Mouse (Mus musculus) hindbrain, embryonic 12.5 days (tissue): ENCODE results near the gene Inpp4a. TPM values are rescaled to one million over a fixed set of nuclear protein-coding genes. Genes with fewer than 3 reads are reported as not detected.

Experiments used
- ATAC-seq: fragments of 200-750 bp; cut with Nextera tagmentation; 2 replicates; pipeline ENCODE4 v1.8.0; 2017; ENCODE audit warnings: moderate TSS enrichment; ENCODE audit not compliant: low FRiP score
- H3K27ac ChIP-seq: fragments of 300-500 bp; sonication (generic); 2 replicates; pipeline ENCODE4 v1.5.1; 2016; ENCODE audit warnings: mild to moderate bottlenecking
- H3K27me3 ChIP-seq: fragments of 300-500 bp; sonication (generic); 2 replicates; pipeline ENCODE4 v1.6.1; 2016; ENCODE audit warnings: mild to moderate bottlenecking
- H3K36me3 ChIP-seq: fragments of 300-500 bp; sonication (generic); 2 replicates; pipeline ENCODE4 v1.6.1; 2016; ENCODE audit warnings: mild to moderate bottlenecking
- H3K4me1 ChIP-seq: fragments of 300-500 bp; sonication (generic); 2 replicates; pipeline ENCODE4 v1.6.1; 2016
- H3K4me2 ChIP-seq: fragments of 300-500 bp; sonication (generic); replicated peaks from 2 replicates; pipeline ENCODE4 v1.6.1; 2016; ENCODE audit warnings: mild to moderate bottlenecking
- H3K4me3 ChIP-seq: fragments of 300-500 bp; sonication (generic); 2 replicates; pipeline ENCODE4 v1.5.1; 2016; ENCODE audit warnings: mild to moderate bottlenecking
- H3K9ac ChIP-seq: fragments of 300-500 bp; sonication (generic); 2 replicates; pipeline ENCODE4 v1.6.1; 2016; ENCODE audit warnings: mild to moderate bottlenecking, moderate library complexity
- H3K9me3 ChIP-seq: fragments of 300-500 bp; sonication (generic); replicated peaks from 2 replicates; pipeline ENCODE4 v1.6.1; 2016; ENCODE audit warnings: mild to moderate bottlenecking
- WGBS: fragments of 180-500 bp; shearing (Covaris S2); methylation state at CpG from one replicate; pipeline ENCODE4 v1.1.7; 2016; 5-methylcytosine and 5-hydroxymethylcytosine counted together
- polyA plus RNA-seq: library from polyadenylated mRNA; unstranded; fragments of >200 nt; fragmentation: Nextera tagmentation; extraction: Ambion mirVana; gene quantifications from 2 replicates; pipeline ENCODE4 v1.2.1, GENCODE M21; 2016

Gene Inpp4a
- polyA plus RNA-seq, 1 experiment from 2014 or later, result 33.7 TPM

- Histone ChIP-seq H3K4me2 (no peak overlapping the region), H3K9me3 (no peaks in the 10 kb centered on the region), H3K27me3 (no peaks in the 10 kb centered on the region), H3K9ac (no peak overlapping the region), H3K27ac (no peak overlapping the region), H3K4me3 (no peak overlapping the region), H3K4me1 (peaks cover 5% of the 10 kb centered on the region; the same call in 1 of the 2 replicates), H3K36me3 (peaks cover 30% of the 10 kb centered on the region)
- ATAC-seq, result no peak
- 73% methylated on average over 8 of the region's 8 CpGs for WGBS
Observed at GRCm38 (mm10) chr1:37399734-37400133, 100.1 kb downstream of the Inpp4a start.

- ATAC-seq, result no peak
- 65% methylated on average over 4 of the region's 4 CpGs for WGBS
- Histone ChIP-seq H3K9ac (no peak overlapping the region), H3K9me3 (no peaks in the 10 kb centered on the region), H3K4me1 (peaks cover 5% of the 10 kb centered on the region; the same call in 1 of the 2 replicates), H3K27me3 (no peaks in the 10 kb centered on the region), H3K27ac (no peak overlapping the region), H3K4me3 (no peak overlapping the region), H3K4me2 (no peak overlapping the region), H3K36me3 (peaks cover 20% of the 10 kb centered on the region; the same call in 1 of the 2 replicates)
Observed at GRCm38 (mm10) chr1:37401687-37402086, 102.0 kb downstream of the Inpp4a start.

- WGBS, result 63% methylated on average over 2 of the region's 2 CpGs
- Histone ChIP-seq H3K4me3 (no peak overlapping the region), H3K27ac (no peak overlapping the region), H3K36me3 (0 out of 2 replicates have a peak, but pooled peaks cover 10% of the 10 kb centered on the region), H3K9ac (no peak overlapping the region), H3K4me1 (no peaks in the 10 kb centered on the region), H3K9me3 (no peaks in the 10 kb centered on the region), H3K4me2 (no peak overlapping the region), H3K27me3 (no peaks in the 10 kb centered on the region)
- 0 out of 2 replicates have a peak, but pooled peaks have one; percentile 38 for ATAC-seq
Observed at GRCm38 (mm10) chr1:37405137-37405536, 105.5 kb downstream of the Inpp4a start.

GRCm38 (mm10) chr1:37407228-37407627 lies 107.6 kb downstream of the Inpp4a start:
- Histone ChIP-seq H3K27ac (no peak overlapping the region), H3K9me3 (no peaks in the 10 kb centered on the region), H3K36me3 (0 out of 2 replicates have a peak, but pooled peaks cover 10% of the 10 kb centered on the region), H3K27me3 (no peaks in the 10 kb centered on the region), H3K4me2 (no peak overlapping the region), H3K4me1 (no peaks in the 10 kb centered on the region), H3K4me3 (no peak overlapping the region), H3K9ac (no peak overlapping the region)
- 81% methylated on average over 8 of the region's 8 CpGs for WGBS
- ATAC-seq, result no peak

GRCm38 (mm10) chr1:37408059-37408458 lies 108.4 kb downstream of the Inpp4a start:
- 0 out of 2 replicates have a peak, but pooled peaks cover 10% of the 10 kb centered on the region for H3K36me3 ChIP-seq
- H3K4me2 ChIP-seq, result no peak overlapping the region
- no peaks in the 10 kb centered on the region for H3K27me3 ChIP-seq
- no peaks in the 10 kb centered on the region for H3K4me1 ChIP-seq
- H3K27ac ChIP-seq, result no peak overlapping the region
- no peaks in the 10 kb centered on the region for H3K9me3 ChIP-seq
- H3K4me3 ChIP-seq, result no peak overlapping the region
- no peak for ATAC-seq
- no peak overlapping the region for H3K9ac ChIP-seq
- 91% methylated on average over 8 of the region's 8 CpGs for WGBS

- Histone ChIP-seq H3K9ac (no peak overlapping the region), H3K4me3 (no peak overlapping the region), H3K9me3 (no peaks in the 10 kb centered on the region), H3K4me1 (no peaks in the 10 kb centered on the region), H3K27me3 (no peaks in the 10 kb centered on the region), H3K4me2 (no peak overlapping the region), H3K36me3 (0 out of 2 replicates have a peak, but pooled peaks cover 10% of the 10 kb centered on the region), H3K27ac (no peak overlapping the region)
- ATAC-seq, result no peak
- WGBS, result 82% methylated on average over 3 of the region's 3 CpGs
Observed at GRCm38 (mm10) chr1:37408678-37409077, 109.0 kb downstream of the Inpp4a start.

- 0 out of 2 replicates have a peak, but pooled peaks cover 10% of the 10 kb centered on the region for H3K36me3 ChIP-seq
- ATAC-seq, result no peak
- H3K9ac ChIP-seq, result no peak overlapping the region
- H3K27me3 ChIP-seq, result no peaks in the 10 kb centered on the region
- H3K4me1 ChIP-seq, result no peaks in the 10 kb centered on the region
- no peak overlapping the region for H3K27ac ChIP-seq
- H3K4me2 ChIP-seq, result no peak overlapping the region
- no peaks in the 10 kb centered on the region for H3K9me3 ChIP-seq
- no peak overlapping the region for H3K4me3 ChIP-seq
Observed at GRCm38 (mm10) chr1:37409647-37410046, 110.0 kb downstream of the Inpp4a start.

GRCm38 (mm10) chr1:37415394-37415793 lies 115.7 kb downstream of the Inpp4a start:
- peaks cover 24% of the 10 kb centered on the region for H3K36me3 ChIP-seq

GRCm38 (mm10) chr1:37419420-37419819 lies 119.8 kb downstream of the Inpp4a start:
- H3K4me1 ChIP-seq, result no peaks in the 10 kb centered on the region
- H3K4me3 ChIP-seq, result no peak overlapping the region
- no peaks in the 10 kb centered on the region for H3K27me3 ChIP-seq
- no peak overlapping the region for H3K27ac ChIP-seq
- peaks cover 9% of the 10 kb centered on the region for H3K9me3 ChIP-seq
- H3K36me3 ChIP-seq, result peaks cover 34% of the 10 kb centered on the region
- no peak for ATAC-seq
- H3K9ac ChIP-seq, result no peak overlapping the region
- H3K4me2 ChIP-seq, result no peak overlapping the region
- 96% methylated on average over 1 of the region's 1 CpGs for WGBS

More at GRCm38 (mm10) chr1:37415394-37415793, 115.7 kb downstream of the Inpp4a start:
- H3K4me2 ChIP-seq, result no peak overlapping the region
- no peaks in the 10 kb centered on the region for H3K27me3 ChIP-seq
- no peak overlapping the region for H3K4me3 ChIP-seq
- no peak overlapping the region for H3K9ac ChIP-seq
- H3K4me1 ChIP-seq, result no peaks in the 10 kb centered on the region
- H3K27ac ChIP-seq, result no peak overlapping the region
- H3K9me3 ChIP-seq, result peaks cover 3% of the 10 kb centered on the region; the same call in 1 of the 2 replicates
- ATAC-seq, result no peak
- WGBS, result 94% methylated on average over 1 of the region's 1 CpGs

- Histone ChIP-seq H3K4me2 (no peak overlapping the region), H3K4me3 (no peak overlapping the region), H3K27ac (no peak overlapping the region), H3K4me1 (peaks cover 21% of the 10 kb centered on the region), H3K9me3 (peaks cover 7% of the 10 kb centered on the region), H3K9ac (no peak overlapping the region), H3K27me3 (no peaks in the 10 kb centered on the region), H3K36me3 (peaks cover 33% of the 10 kb centered on the region)
- no peak for ATAC-seq
- WGBS, result 95% methylated on average over 8 of the region's 8 CpGs
Observed at GRCm38 (mm10) chr1:37427144-37427875, 127.6 kb downstream of the Inpp4a start.

- H3K9me3 ChIP-seq, result peaks cover 6% of the 10 kb centered on the region
- peak overlapping the region; percentile 95 for H3K4me2 ChIP-seq
- H3K27ac ChIP-seq, result no peak overlapping the region
- H3K4me3 ChIP-seq, result peak overlapping the region; percentile 91
- H3K27me3 ChIP-seq, result no peaks in the 10 kb centered on the region
- H3K36me3 ChIP-seq, result peaks cover 45% of the 10 kb centered on the region
- H3K4me1 ChIP-seq, result peaks cover 22% of the 10 kb centered on the region
- H3K9ac ChIP-seq, result peak overlapping the region; percentile 84; the same call in 1 of the 2 replicates
- 76% methylated on average over 2 of the region's 2 CpGs for WGBS
- no peak for ATAC-seq
Observed at GRCm38 (mm10) chr1:37428911-37429310, 129.2 kb downstream of the Inpp4a start.

GRCm38 (mm10) chr1:37429366-37430296 lies 130.0 kb downstream of the Inpp4a start, which contains the start of the genes Coa5 and Unc50:
TSS of gene Coa5 (minus strand) at chr1:37430103.
TSS of gene Unc50 (plus strand) at chr1:37430139.
- peaks cover 42% of the 10 kb centered on the region for H3K36me3 ChIP-seq
- peak; percentile 99 for ATAC-seq
- peak within 1 kb of the TSS; percentile 84 for H3K9ac ChIP-seq
- no peaks in the 10 kb centered on the region for H3K27me3 ChIP-seq
- peaks cover 22% of the 10 kb centered on the region for H3K4me1 ChIP-seq
- H3K27ac ChIP-seq, result peak within 1 kb of the TSS; percentile 73
- H3K4me2 ChIP-seq, result peak within 1 kb of the TSS; percentile 95
- no peaks in the 10 kb centered on the region for H3K9me3 ChIP-seq
- H3K4me3 ChIP-seq, result peak within 1 kb of the TSS; percentile 91
- 4% methylated on average over 57 of the region's 57 CpGs for WGBS
